15 mouse cellular contexts compared by ENCODE assay signal in the genomic region with DNA sequence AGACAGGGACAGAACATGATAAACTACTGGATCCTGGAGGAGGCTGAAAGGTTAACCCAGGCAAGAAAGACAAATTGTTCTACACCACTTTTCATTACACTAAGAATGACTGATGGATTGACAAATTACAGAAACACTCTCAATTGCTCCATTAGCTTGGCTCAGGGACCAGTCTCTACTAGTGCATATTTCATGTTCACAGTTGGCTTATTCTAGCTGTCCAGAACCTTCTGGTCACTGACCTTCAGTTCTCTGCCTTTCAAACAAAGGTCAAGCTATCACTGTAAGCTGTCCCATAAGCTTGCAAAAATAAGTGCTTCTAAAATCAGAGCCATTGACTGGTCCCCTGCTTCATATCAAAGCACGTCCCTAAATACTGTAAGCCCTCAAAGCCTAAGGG.
"Had no signal": no experiment of that assay in that cellular context is flagged by ENCODE, and none has a peak within 500 bp of the region (broad histone marks: within the 10 kb centered on the region; RNA-seq: fewer than 3 reads in every experiment).

No protein-coding gene starts in this region.

- H3K27me3 ChIP-seq: neural tube, embryonic 15.5 days; stomach, embryonic 15.5 days had no signal

- H3K27ac ChIP-seq: neural tube, embryonic 15.5 days; stomach, embryonic 15.5 days; stomach, postnatal 0 days had no signal

- H3K4me3 ChIP-seq: neural tube, embryonic 15.5 days; stomach, embryonic 15.5 days had no signal

- H3K4me2 ChIP-seq: neural tube, embryonic 15.5 days; stomach, embryonic 15.5 days had no signal

- DNase-seq: retina, postnatal 1 day; right cerebral cortex, adult 18-20 months; right cerebral cortex, postnatal 14 days; right cerebral cortex, postnatal 25 days; right cerebral cortex, postnatal 4 days; spleen, adult 18-20 months; thymus, adult 18-20 months; thymus, adult 2 months; thymus, postnatal 14 days; thymus, postnatal 25 days; thymus, postnatal 36 days; thymus, postnatal 4 days had no signal

- H3K9ac ChIP-seq: neural tube, embryonic 15.5 days; stomach, embryonic 15.5 days had no signal

- H3K36me3 ChIP-seq: neural tube, embryonic 15.5 days; stomach, embryonic 15.5 days had no signal

- H3K9me3 ChIP-seq: neural tube, embryonic 15.5 days; stomach, embryonic 15.5 days had no signal

- H3K4me1 ChIP-seq: neural tube, embryonic 15.5 days; stomach, embryonic 15.5 days had no signal
